Mouse (Mus musculus) right cerebral cortex, postnatal 36 days (tissue): ENCODE results near the gene Gm3327.
"Not testable (repeated sequence)": the region's sequence is repeated elsewhere in the genome, so short reads cannot be mapped to it uniquely, and the experiment has no call there.

Experiments used
- DNase-seq, 2 experiments: peaks; one replicate each; pipeline ENCODE4 v3.0.0; 2022; ENCODE audit warnings: low spot score in 2 of 2, mixed read lengths in 1 of 2

Gm3327 gene

DNA sequence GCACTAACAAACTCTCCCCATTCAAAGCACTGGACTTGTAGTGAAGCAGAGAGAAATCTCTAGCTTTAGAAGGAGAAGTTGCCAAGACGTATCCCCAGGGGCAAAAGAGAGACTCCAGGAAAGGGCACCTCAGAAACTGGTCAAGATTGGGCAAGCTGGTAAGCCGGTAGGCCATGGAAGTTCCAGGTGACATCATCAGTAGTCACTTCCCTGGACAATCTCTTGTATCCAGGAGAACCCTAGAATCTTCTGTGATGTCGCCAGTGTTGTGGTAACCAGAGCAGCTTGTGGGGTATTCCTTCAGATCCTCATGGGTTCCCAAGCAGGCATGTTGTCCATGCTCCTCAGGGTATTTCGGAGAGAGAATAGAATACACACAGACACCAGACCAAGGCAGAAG, at the start of gene Gm3327:
Gene Gm3327 (plus strand): TSS at position 301 of the 400 bp plus-strand sequence.
- not testable (repeated sequence) for DNase-seq

DNA sequence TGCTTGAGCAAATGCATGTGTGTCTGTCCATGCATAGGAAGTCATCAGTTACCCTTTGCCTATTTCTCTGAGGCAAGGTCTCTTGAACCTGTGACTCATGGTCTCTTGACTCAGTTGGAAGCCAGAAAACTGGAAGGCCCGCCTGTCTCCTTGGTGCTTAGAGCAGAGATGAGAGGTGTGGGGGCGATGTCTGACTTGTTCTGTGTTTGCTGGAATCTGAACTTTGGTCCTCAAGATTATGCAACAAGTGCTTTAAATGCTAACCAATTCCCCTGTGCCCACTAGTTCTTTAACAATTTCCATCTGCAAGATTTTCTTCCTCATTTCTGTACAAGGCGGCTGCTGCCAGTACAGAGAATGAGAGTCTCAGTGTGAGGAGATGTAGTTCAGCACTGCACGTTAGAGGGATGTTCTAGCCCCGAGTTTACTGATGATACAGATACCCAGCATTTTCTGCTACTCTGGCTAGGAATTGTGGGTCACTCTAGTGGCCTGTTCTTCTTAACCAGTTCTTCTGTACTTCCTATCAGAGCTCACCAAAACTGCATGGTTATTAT, 45.8 kb upstream of the Gm3327 start:
- DNase-seq = not testable (repeated sequence)

DNA sequence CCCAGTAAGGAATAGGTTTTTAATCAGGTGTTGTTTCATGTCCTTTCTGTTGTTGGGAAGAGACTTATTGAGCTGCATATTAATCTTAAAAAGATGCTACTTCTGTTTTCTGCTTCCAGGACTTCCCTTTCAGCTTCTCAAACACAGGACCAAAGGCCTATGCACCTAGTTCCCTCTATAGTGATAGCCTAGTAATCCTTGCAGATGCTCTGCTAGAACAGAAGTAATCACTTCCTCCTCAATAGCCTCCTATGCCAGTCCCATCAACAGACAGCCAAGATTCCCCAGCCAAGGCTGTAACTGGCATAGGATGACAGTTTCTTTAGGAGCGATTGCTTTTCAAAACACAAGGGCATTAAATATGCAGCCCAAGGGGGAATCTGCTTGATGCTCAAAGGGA, 37.1 kb upstream of the Gm3327 start:
- DNase-seq = not testable (repeated sequence)

DNA sequence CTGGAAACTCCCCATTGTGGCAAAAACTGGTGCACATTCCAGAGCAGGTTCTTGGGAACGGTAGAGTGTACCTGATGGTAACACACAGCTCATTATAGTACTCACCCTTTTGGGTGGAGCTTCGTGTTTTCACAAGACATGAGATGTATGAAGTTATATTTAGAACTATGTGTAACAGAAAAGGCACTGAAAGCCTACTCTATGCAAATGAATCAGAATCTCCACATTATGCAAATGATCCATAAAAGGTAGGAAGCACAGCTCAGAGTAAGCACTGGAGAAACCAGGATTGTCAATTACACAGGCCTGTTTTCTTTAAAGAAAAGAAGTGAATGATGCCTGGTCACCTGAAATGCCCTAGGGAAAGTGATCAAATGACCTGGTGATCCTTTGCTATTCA, 36.1 kb upstream of the Gm3327 start:
- not testable (repeated sequence) for DNase-seq

DNA sequence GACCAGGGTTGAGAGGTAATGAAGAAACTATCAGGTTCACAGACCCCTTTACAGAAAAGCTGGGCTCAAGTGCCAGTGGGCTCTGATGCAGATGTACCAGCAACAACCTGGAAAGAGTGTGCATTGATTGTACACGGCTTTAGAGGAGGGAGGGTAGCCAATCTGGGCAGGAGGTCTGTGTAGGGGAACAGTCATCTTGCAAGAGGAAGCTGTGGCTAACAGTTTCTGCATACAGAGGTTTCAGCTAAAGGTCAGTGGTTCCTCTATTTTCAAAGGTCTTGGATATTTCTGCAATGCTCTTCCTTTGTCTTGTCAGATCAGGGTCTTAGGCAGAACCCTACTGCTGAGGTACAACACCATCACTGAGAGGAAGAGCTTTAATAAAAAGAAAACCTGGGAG, 32.1 kb upstream of the Gm3327 start:
- DNase-seq = not testable (repeated sequence)

DNA sequence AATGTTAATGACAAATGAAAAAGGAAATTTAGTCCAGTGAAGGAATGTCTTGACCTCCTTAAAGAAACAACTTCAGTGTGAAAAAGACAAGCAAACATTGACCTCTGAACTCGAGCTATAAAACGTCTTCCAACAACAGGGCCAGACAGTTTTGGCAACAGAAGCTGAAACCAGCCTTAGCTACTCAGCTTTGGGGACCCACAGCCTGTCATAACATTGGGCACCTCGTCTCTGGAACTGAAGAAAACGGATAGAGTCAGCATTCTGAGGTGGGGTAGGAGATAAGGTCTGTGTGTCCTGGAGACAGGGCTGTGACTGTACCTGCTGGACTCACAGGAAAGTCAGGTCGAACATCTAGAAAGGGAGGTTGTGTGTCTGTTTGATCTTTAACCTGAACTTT, 29.2 kb upstream of the Gm3327 start:
- not testable (repeated sequence) for DNase-seq

DNA sequence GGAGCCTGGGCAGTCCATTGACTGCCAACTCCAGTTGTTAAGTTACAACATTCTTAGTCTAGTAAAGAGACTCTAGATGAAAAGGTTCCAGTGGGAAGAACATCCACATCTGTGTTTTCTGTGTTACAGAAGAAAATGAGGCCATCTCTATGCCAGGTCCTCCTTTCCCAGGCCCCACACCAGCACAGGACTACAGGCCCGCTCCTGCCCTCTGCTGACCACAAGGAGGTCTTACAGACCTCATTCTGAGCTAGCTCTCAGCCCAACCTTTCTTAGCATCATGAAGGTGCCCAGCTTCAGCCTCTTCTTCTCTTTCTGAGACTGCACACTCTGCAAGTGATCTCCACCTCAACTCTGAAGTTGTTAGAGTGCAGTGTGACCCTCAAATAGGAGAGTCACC, 23.6 kb upstream of the Gm3327 start:
- DNase-seq = not testable (repeated sequence)

DNA sequence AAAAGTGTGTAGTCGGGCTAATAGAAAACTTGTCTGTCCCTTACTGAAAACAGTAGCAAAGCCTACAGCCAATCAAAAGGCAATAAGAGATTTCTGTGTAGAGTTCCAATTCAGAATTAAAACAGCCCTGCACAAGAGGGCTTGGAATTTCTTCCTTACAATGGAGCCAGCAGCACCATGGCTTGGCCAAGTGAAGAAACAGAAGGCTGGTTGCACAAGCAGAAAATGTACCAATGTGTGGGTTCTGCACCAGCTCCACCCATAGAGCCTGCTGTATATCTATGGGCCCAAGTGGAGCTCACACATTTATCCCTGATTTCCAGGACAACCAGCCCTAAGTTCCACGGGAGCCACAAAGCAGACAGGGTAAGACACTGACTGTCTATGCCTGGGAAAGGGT, 21.3 kb upstream of the Gm3327 start, which contains the start of gene Ear2:
Gene Ear2 (plus strand): TSS at position 301 of the 400 bp plus-strand sequence.
- DNase-seq = not testable (repeated sequence)

DNA sequence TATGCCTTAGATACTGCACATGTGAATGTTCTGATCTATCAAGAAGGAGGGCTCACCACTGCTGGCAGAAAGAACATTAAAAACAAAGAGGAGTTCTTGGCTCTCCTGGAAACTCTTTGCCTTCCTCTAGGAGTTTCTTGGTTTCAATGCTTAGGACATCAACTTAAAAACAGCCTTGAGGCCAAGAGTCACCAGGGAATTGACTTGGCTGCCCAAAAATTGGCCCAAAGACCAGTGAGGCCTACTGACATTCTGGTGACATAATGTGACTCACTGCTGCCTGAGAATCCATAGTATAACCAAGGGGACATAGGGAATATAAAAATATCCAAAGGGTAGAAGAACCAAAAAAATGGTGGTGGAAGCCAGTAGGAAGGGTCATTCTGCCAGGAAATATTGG, 12.7 kb upstream of the Gm3327 start:
- no peak for DNase-seq
